Mouse (Mus musculus) liver, postnatal 0 days (tissue): ENCODE measurements around the gene Gcc1. TPM values are rescaled to one million over a fixed set of nuclear protein-coding genes. Genes with fewer than 3 reads are reported as not detected.

Source experiments
- ATAC-seq: fragments of 200-750 bp; cut with Nextera tagmentation; 2 replicates; pipeline ENCODE4 v1.8.0; 2017; ENCODE audit warnings: mild to moderate bottlenecking, moderate library complexity
- DNase-seq: peaks from one replicate; pipeline ENCODE4 v3.0.0-alpha.2; 2016
- H3K27ac ChIP-seq: fragments of 300-500 bp; sonication (generic); 2 replicates; pipeline ENCODE4 v1.5.1; 2014; ENCODE audit warnings: antibody characterized with exemption, moderate library complexity, mild to moderate bottlenecking, low read depth
- H3K27me3 ChIP-seq: fragments of 300-500 bp; sonication (generic); 2 replicates; pipeline ENCODE4 v1.6.1; 2014; ENCODE audit warnings: low read length, control low read depth, mixed read lengths; ENCODE audit not compliant: insufficient read depth
- H3K36me3 ChIP-seq: fragments of 300-500 bp; sonication (generic); replicated peaks from 2 replicates; pipeline ENCODE4 v1.6.1; 2014; ENCODE audit warnings: mild to moderate bottlenecking, control low read depth, low read length, moderate library complexity, mixed read lengths; ENCODE audit not compliant: insufficient read depth
- H3K4me1 ChIP-seq: fragments of 300-500 bp; sonication (generic); 2 replicates; pipeline ENCODE4 v1.6.1; 2014; ENCODE audit warnings: antibody characterized with exemption, mild to moderate bottlenecking, control low read depth; ENCODE audit not compliant: insufficient read depth
- H3K4me2 ChIP-seq: fragments of 300-500 bp; sonication (generic); 2 replicates; pipeline ENCODE4 v1.6.1; 2014; ENCODE audit warnings: low read depth, mild to moderate bottlenecking, low read length, moderate library complexity, mixed read lengths
- H3K4me3 ChIP-seq: fragments of 300-500 bp; sonication (generic); 2 replicates; pipeline ENCODE4 v1.5.1; 2014; ENCODE audit warnings: low read depth, low read length
- H3K9ac ChIP-seq: fragments of 300-500 bp; sonication (generic); replicated peaks from 2 replicates; pipeline ENCODE4 v1.6.1; 2014; ENCODE audit warnings: mild to moderate bottlenecking, moderate library complexity
- H3K9me3 ChIP-seq: fragments of 300-500 bp; sonication (generic); 2 replicates; pipeline ENCODE4 v1.6.1; 2016; ENCODE audit warnings: mild to moderate bottlenecking, control low read depth, low read length, mixed read lengths
- CTCF ChIP-seq: sonication (generic); IDR thresholded peaks from 2 replicates; pipeline ENCODE4 v1.5.1; 2016; ENCODE audit warnings: antibody characterized with exemption, low read depth
- EP300 ChIP-seq: IDR thresholded peaks from 2 replicates; pipeline ENCODE4 v1.6.1; 2016; ENCODE audit warnings: antibody characterized with exemption, low read depth, mild to moderate bottlenecking
- whole genome bisulfite sequencing: fragments of 180-500 bp; shearing (Covaris S2); extraction: QIAGEN DNeasy Blood & Tissue Kit; methylation state at CpG from one replicate; pipeline ENCODE4 v1.1.7; 2014; ENCODE audit not compliant: insufficient replicate concordance; 5-methylcytosine and 5-hydroxymethylcytosine counted together
- polyA plus RNA-seq: library from polyadenylated mRNA; unstranded; fragments of >200 nt; fragmentation: Nextera tagmentation; extraction: Ambion mirVana; gene quantifications from 2 replicates; pipeline ENCODE4 v1.2.1, GENCODE M21; 2015

Gcc1 gene
- 2.8 and 2.9 TPM in 2 replicates for polyA plus RNA-seq

GRCm38 (mm10) chr6:28428290-28428689 lies at the start of gene Gcc1:
Gene Gcc1, minus strand, starts transcription at chr6:28428390.
- no peak within 1 kb of the TSS for H3K27ac ChIP-seq
- H3K9me3 ChIP-seq, result no peaks in the 10 kb centered on the region
- H3K36me3 ChIP-seq, result peaks cover 18% of the 10 kb centered on the region
- DNase-seq (no peak), ATAC-seq (no peak)
- no peaks in the 10 kb centered on the region for H3K27me3 ChIP-seq
- peaks cover 19% of the 10 kb centered on the region for H3K4me1 ChIP-seq
- H3K4me3 ChIP-seq, result no peak within 1 kb of the TSS
- no peak within 1 kb of the TSS for H3K9ac ChIP-seq
- H3K4me2 ChIP-seq, result no peak within 1 kb of the TSS
- 85% methylated on average over 3 of the region's 3 CpGs for WGBS
- TF ChIP-seq EP300, result no peak
- TF ChIP-seq CTCF, result no peak

- no peak within 1 kb of the TSS for H3K27ac ChIP-seq
- no peak for TF ChIP-seq EP300
- TF ChIP-seq CTCF, result no peak
- peaks cover 13% of the 10 kb centered on the region; the same call in 1 of the 2 replicates for H3K4me1 ChIP-seq
- ATAC-seq, result no peak
- H3K9ac ChIP-seq, result no peak within 1 kb of the TSS
- no peaks in the 10 kb centered on the region for H3K9me3 ChIP-seq
- no peak for DNase-seq
- 81% methylated on average over 5 of the region's 5 CpGs for WGBS
- no peak within 1 kb of the TSS for H3K4me2 ChIP-seq
- H3K27me3 ChIP-seq, result no peaks in the 10 kb centered on the region
- H3K36me3 ChIP-seq, result no peaks in the 10 kb centered on the region
- H3K4me3 ChIP-seq, result no peak within 1 kb of the TSS
These were observed 46.6 kb upstream of the Gcc1 start, which contains the start of gene Snd1 for GRCm38 (mm10) chr6:28474839-28475238. Gene Snd1, plus strand, starts transcription at chr6:28475139.

- 79% methylated on average over 4 of the region's 4 CpGs for WGBS
- Histone ChIP-seq H3K4me1 (peaks cover 12% of the 10 kb centered on the region), H3K36me3 (no peaks in the 10 kb centered on the region), H3K27me3 (no peaks in the 10 kb centered on the region), H3K4me3 (no peak overlapping the region), H3K9ac (no peak overlapping the region), H3K9me3 (no peaks in the 10 kb centered on the region), H3K27ac (no peak overlapping the region), H3K4me2 (no peak overlapping the region)
- DNase-seq (no peak), ATAC-seq (no peak)
- no peak for TF ChIP-seq CTCF
- no peak for TF ChIP-seq EP300
These were observed 46.0 kb upstream of the Gcc1 start for GRCm38 (mm10) chr6:28474211-28474610.

- 79% methylated on average over 9 of the region's 9 CpGs for WGBS
These were observed 43.3 kb upstream of the Gcc1 start for GRCm38 (mm10) chr6:28471284-28472035.

GRCm38 (mm10) chr6:28470621-28471020 lies 42.4 kb upstream of the Gcc1 start:
- WGBS, result 71% methylated on average over 5 of the region's 5 CpGs
- no peak for ATAC-seq

More at GRCm38 (mm10) chr6:28471284-28472035, 43.3 kb upstream of the Gcc1 start:
- no peak for TF ChIP-seq EP300
- no peak for TF ChIP-seq CTCF
- Histone ChIP-seq H3K36me3 (no peaks in the 10 kb centered on the region), H3K27me3 (no peaks in the 10 kb centered on the region), H3K4me3 (no peak overlapping the region), H3K9me3 (no peaks in the 10 kb centered on the region), H3K27ac (no peak overlapping the region), H3K4me2 (no peak overlapping the region), H3K9ac (no peak overlapping the region), H3K4me1 (peaks cover 9% of the 10 kb centered on the region)
- DNase-seq (no peak), ATAC-seq (no peak)

GRCm38 (mm10) chr6:28470017-28470602 lies 41.9 kb upstream of the Gcc1 start:
- Histone ChIP-seq H3K27me3 (no peaks in the 10 kb centered on the region), H3K9ac (no peak overlapping the region), H3K4me3 (no peak overlapping the region), H3K9me3 (no peaks in the 10 kb centered on the region), H3K4me1 (peaks cover 9% of the 10 kb centered on the region), H3K4me2 (no peak overlapping the region), H3K36me3 (no peaks in the 10 kb centered on the region), H3K27ac (no peak overlapping the region)
- DNase-seq, result no peak
- no peak for ATAC-seq
- TF ChIP-seq EP300 (no peak), CTCF (no peak)
- WGBS, result 56% methylated on average over 4 of the region's 4 CpGs

More at GRCm38 (mm10) chr6:28470621-28471020, 42.4 kb upstream of the Gcc1 start:
- Histone ChIP-seq H3K27ac (no peak overlapping the region), H3K4me2 (no peak overlapping the region), H3K27me3 (no peaks in the 10 kb centered on the region), H3K9me3 (no peaks in the 10 kb centered on the region), H3K9ac (no peak overlapping the region), H3K4me1 (peaks cover 9% of the 10 kb centered on the region), H3K4me3 (no peak overlapping the region), H3K36me3 (no peaks in the 10 kb centered on the region)
- DNase-seq, result no peak
- TF ChIP-seq EP300 (no peak), CTCF (no peak)
